Mouse (Mus musculus) ovary, adult 18-20 months (tissue): Measurements from ENCODE around the gene Sorbs2.

Experiments
- DNase-seq: peaks from one replicate; pipeline ENCODE4 v3.0.0; 2022; ENCODE audit warnings: low spot score, mixed read lengths

Sorbs2 gene

DNA sequence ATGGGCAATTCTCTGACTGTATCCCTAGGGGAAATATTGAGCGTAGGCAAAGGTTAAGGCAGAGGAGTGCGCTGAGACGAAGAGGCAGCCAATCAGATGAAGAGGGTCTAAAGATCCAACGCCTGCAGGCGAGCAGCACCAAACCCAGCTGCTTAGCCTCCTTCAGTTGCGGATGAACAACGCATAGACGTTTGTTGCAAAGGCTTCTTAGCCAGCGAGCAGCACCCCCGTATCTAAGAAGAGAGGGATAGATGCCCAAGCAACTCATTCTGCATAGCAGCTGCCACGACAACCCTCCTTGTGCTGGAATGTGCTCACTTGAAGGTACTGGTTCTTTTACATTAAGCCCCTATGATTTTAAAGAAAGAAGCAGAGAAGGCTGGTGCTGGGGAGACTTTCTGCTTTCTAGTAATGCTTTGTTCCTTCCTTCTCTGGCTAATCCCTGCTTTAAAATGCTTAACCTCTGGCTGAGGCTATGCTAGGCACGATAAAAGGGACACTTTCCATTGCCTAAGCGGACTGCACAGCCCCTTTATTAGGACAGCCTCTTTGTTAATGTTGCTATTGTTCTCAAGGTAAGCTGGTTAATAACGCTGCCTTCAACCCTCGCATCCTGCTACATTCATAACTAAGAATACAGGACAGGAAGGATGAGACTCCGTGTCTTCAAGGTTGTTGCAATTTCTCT is at the start of gene Sorbs2:
Gene Sorbs2, plus strand, starts transcription at position 155 of the 688 bp plus-strand sequence.
- no peak for DNase-seq

DNA sequence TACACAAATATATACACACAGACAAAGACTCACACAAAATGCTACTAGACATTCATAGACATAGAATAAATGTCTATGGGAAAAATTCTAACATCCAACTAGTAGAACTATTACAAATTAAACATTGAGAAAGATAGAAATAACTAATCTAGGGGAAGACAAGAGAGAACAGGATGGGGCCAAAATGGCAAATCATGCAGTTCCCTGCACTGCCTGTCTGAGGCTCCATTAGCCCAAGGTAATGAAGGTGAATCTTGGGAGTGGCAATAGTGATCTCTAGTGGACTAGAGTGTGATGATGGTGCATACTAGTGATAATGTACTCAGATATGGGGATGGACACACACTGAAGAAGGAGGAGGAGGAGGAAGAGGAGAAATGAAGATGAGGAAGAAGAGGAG is 49.7 kb upstream of the Sorbs2 start:
- DNase-seq = no peak

GRCm38 (mm10) chr8:45469006-45469405 is 38.6 kb upstream of the Sorbs2 start:
- DNase-seq = no peak

DNA sequence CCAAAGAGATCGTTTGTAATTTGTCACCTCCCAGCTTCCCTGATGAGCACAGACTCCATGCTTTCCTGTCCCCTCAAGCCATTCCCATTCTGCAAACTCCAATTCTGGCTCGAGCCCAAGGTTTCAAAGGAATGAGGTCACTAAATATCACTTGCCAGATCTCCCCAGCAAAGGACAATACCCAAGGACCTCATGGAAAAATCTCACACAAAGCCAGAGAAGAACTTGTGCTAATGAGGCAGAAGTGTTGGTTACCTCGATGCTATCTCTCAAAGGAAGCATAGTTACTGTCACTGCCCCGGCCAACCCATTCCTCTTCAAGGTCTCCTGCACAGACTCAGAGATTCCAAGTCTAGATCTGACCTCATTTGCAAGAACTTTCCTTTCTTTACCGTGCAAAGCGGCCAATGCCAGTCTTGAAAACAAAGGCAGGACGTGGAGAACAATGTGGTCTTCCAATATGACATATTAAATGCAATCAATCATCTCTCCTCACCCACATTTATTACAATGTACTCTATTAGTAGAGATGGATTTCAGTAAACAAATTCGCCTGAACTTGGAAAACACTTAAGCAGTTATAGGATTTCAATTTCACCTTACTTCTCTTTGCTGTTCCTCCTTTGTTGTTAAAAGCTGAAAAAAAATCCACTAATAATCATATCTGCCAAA is 37.9 kb upstream of the Sorbs2 start:
- DNase-seq = peak; percentile 7

- no peak for DNase-seq
Measured at GRCm38 (mm10) chr8:45480886-45481285, 26.7 kb upstream of the Sorbs2 start.

GRCm38 (mm10) chr8:45486281-45486680 is 21.3 kb upstream of the Sorbs2 start:
- DNase-seq = no peak

DNA sequence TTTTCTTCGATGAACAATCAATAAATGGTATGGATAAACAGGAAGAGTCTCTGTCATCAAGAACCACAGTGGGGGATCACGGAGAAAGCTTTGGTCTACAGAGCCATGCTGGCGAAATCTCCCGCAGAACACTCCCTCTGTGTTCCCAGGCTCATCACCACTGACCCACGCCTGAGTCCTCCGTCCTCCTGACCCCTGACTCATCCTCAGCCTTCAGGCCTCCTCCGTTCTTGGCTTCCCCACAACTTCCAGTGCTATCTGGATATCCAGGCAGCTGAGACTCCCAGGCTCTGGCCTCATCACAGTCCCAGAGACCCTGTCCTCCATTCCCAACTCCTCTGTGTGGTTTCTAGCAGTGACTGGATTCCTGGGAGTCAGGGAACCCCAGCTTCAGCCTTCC is 3.6 kb upstream of the Sorbs2 start:
- peak; percentile 9 for DNase-seq

- DNase-seq = no peak
Measured at GRCm38 (mm10) chr8:45506376-45506775, 1.2 kb upstream of the Sorbs2 start.

DNA sequence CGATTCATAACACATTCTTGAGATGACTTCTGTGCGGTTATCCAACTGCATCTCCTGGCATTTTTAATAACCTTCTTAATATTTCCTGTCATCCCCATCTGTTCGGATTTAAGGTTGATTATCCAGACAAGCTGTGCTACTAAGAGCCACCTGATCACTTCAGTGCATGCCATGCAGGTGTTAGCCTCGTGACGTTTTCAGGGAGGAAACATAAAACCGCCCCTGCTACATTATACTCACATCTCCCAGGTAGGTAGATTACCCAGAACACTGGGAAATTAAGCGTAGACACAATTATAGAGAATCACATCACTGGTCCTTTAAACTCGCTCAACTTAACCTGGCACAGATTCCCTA is 333 bp upstream of the Sorbs2 start:
- no peak for DNase-seq

GRCm38 (mm10) chr8:45508521-45509104 is 1.0 kb downstream of the Sorbs2 start:
- no peak for DNase-seq

DNA sequence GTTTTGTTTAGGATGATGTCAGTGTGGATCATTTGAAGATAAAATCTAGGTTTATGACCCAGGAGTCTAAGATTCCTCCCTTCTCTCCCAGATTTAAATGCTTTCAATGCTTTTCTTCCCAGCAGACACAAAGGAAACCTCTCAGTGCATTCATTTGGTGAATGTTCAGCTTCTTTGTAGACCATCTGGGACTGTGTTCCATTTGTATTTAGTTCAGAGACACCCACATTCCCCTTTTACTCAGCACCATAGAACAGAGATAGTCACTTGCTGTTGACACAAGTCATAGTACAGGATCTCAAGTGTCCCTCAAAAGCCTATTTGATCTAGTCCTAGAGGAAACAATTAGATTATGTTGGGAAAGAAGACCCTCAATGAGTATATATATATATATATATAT is 4.8 kb downstream of the Sorbs2 start:
- DNase-seq = no peak

GRCm38 (mm10) chr8:45521595-45521994 is 14.0 kb downstream of the Sorbs2 start:
- no peak for DNase-seq

- no peak for DNase-seq
Measured at GRCm38 (mm10) chr8:45527708-45528107, 20.1 kb downstream of the Sorbs2 start.

GRCm38 (mm10) chr8:45528890-45529289 is 21.3 kb downstream of the Sorbs2 start:
- no peak for DNase-seq

- DNase-seq = no peak
Measured at GRCm38 (mm10) chr8:45536578-45536977, 29.0 kb downstream of the Sorbs2 start.

- DNase-seq = no peak
Measured at GRCm38 (mm10) chr8:45540513-45540912, 32.9 kb downstream of the Sorbs2 start.

- DNase-seq = no peak
Measured at GRCm38 (mm10) chr8:45552175-45552574, 44.6 kb downstream of the Sorbs2 start.

- DNase-seq = peak; percentile 17
Measured at GRCm38 (mm10) chr8:45554627-45555026, 47.0 kb downstream of the Sorbs2 start.

GRCm38 (mm10) chr8:45557936-45558335 is 50.3 kb downstream of the Sorbs2 start:
- no peak for DNase-seq

DNA sequence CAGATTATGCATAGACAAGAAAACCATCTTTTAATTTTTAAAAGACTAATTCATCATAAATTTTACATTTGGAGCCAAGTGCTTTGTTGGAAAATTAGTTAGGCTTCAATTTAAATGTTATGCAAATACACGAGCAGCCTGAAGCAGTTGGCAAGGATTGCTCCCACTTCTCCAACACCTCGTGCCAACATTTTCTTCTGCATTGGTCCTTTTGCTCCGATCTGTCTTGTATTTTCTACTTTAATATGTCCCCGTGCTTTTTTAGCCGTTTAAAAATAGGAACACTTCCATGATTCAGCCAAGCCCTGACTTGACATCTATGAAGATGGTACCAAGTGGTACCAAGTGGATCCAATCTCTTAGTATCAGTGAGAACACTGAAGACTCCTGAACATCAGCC is 50.8 kb downstream of the Sorbs2 start:
- DNase-seq = no peak

GRCm38 (mm10) chr8:45559176-45559820 is 51.7 kb downstream of the Sorbs2 start:
- no peak for DNase-seq

DNA sequence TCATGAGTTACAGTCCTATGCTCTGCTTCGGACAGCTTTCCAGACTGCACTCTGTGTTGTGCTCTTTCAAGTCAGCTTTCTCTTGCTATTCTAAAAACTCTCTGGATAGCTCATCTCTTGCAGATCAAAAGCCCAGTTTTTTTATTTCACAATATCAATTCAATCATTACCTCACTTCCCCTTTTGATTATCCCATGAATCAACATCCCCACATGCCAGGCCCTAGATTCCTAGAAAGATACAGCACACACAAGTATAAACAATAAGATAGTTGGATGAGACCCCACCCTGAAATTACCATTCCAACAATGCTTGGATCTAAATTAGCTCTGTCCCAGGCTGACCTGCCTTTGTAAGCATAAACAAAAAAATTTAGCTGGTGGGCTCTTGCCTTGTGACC is 57.6 kb downstream of the Sorbs2 start:
- DNase-seq = no peak

DNA sequence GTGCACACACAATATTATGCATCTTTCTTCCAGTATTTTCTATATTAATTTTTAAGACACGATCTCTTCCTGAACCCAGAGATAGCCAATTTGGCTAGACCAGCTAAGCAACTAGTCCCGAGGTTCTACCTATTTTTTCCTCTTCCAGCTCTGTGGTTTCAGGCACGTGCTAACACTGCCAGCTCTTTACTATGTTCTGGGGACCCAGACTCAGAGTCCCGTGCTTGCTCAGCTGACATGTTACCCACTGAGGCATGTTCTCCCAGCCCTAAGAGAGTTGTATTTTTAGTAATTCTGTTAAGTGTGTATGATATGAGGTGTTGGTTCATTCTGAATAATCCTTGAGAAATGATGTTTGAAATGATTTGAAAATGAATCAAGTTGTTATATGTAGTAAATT is 62.5 kb downstream of the Sorbs2 start:
- no peak for DNase-seq
